16 mouse cellular contexts compared by ENCODE assay signal in the genomic region with DNA sequence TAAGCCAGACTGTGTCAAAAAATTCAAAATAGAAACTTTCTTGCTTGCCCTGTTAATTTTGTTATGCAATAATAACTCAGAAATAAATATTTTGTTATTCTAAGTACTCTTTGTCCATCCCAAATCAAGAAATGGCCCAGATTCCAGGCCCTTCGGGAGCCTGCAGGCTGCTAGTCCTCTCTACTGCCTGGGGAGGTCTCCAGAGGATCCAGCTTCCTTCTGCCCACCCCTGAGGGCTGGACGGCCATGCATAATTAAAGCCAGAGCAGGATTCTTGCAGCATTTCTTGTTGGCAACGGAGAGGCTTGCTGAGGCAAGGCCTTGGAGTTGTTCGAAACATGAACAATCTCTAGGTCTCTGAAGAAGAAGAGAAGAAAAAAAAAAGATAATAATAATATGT.
DNase-seq lines count a peak whose midpoint lies in the region; ATAC-seq and TF ChIP-seq lines count a peak whose summit lies in the region.
"Had no signal": no experiment of that assay in that cellular context is flagged by ENCODE, and none has a peak within 500 bp of the region (broad histone marks: within the 10 kb centered on the region; RNA-seq: fewer than 3 reads in every experiment).

No protein-coding gene starts in this region.

- no peak for TF ChIP-seq EP300 in lung, postnatal 0 days (IDR thresholded peaks at IDR 0.05)

- H3K9me3 ChIP-seq in lung, postnatal 0 days (ENCODE audit: low read length), result no peaks in the 10 kb centered on the region
- H3K9me3 ChIP-seq in hindbrain, embryonic 11.5 days (ENCODE audit: control insufficient read depth, low read length), result no peaks in the 10 kb centered on the region
- H3K9me3 ChIP-seq: hindbrain, embryonic 13.5 days had no signal

- ATAC-seq in lung, postnatal 0 days, result peak; percentile 56
- no peak for ATAC-seq in hindbrain, embryonic 11.5 days (ENCODE audit: low FRiP score)

- WGBS in lung, postnatal 0 days, result 69% methylated on average over 4 of the region's 4 CpGs
- WGBS in hindbrain, embryonic 11.5 days, result 54% methylated on average over 4 of the region's 4 CpGs

- peaks cover 6% of the 10 kb centered on the region; the same call in 1 of the 2 replicates for H3K4me1 ChIP-seq in lung, postnatal 0 days (ENCODE audit: insufficient read depth, low read depth, low read length)
- H3K4me1 ChIP-seq in hindbrain, embryonic 11.5 days (replicated peaks; ENCODE audit: control insufficient read depth, insufficient read depth, low read length), result no peaks in the 10 kb centered on the region; the same call in 1 of the 2 replicates

- no peak overlapping the region for H3K4me3 ChIP-seq in lung, postnatal 0 days (ENCODE audit: low read depth, low read length)
- no peak overlapping the region for H3K4me3 ChIP-seq in hindbrain, embryonic 11.5 days (ENCODE audit: low read depth, low read length)
- H3K4me3 ChIP-seq: erythroblast, embryonic 14.5 days; hindbrain, embryonic 13.5 days; myocyte had no signal

- no peak overlapping the region for H3K27ac ChIP-seq in lung, postnatal 0 days (ENCODE audit: low read length)
- no peak overlapping the region for H3K27ac ChIP-seq in hindbrain, embryonic 11.5 days (ENCODE audit: low read depth, low read length)
- H3K27ac ChIP-seq: hindbrain, embryonic 13.5 days had no signal

- DNase-seq in gastrocnemius, adult 18-20 months (ENCODE audit: low spot score), result peak; percentile 69
- DNase-seq in gastrocnemius, postnatal 10 days, result no peak
- peak; percentile 80 for DNase-seq in NIH3T3 (ENCODE audit: low read depth)
- DNase-seq in heart, adult 8-10 months (ENCODE audit: low spot score), result peak; percentile 58
- DNase-seq in lung, postnatal 0 days (ENCODE audit: low spot score), result peak; percentile 54
- no peak for DNase-seq in spleen, postnatal 14 days (ENCODE audit: low spot score in 2 of 2)
- no peak for DNase-seq in hindbrain, embryonic 11.5 days (ENCODE audit: low spot score)
- DNase-seq in MN1 (ENCODE audit: low spot score), result no peak
- DNase-seq: B cell, adult 2 months; cerebellum, postnatal 25 days; kidney, adult 8-10 months; spleen, adult 18-20 months had no signal

- H3K4me2 ChIP-seq in lung, postnatal 0 days (replicated peaks; ENCODE audit: low read depth, low read length), result no peak overlapping the region
- H3K4me2 ChIP-seq in hindbrain, embryonic 11.5 days (replicated peaks; ENCODE audit: low read depth, low read length), result no peak overlapping the region
- H3K4me2 ChIP-seq: hindbrain, embryonic 13.5 days had no signal

- H3K27me3 ChIP-seq in lung, postnatal 0 days (replicated peaks; ENCODE audit: insufficient read depth, low read length), result no peaks in the 10 kb centered on the region
- no peaks in the 10 kb centered on the region for H3K27me3 ChIP-seq in hindbrain, embryonic 11.5 days (ENCODE audit: control insufficient read depth, insufficient read depth, low read length)
- H3K27me3 ChIP-seq: hindbrain, embryonic 13.5 days had no signal

- H3K36me3 ChIP-seq in lung, postnatal 0 days (ENCODE audit: insufficient read depth, low read length), result no peaks in the 10 kb centered on the region
- H3K36me3 ChIP-seq in hindbrain, embryonic 11.5 days (ENCODE audit: control insufficient read depth, insufficient read depth, low read length), result no peaks in the 10 kb centered on the region
- H3K36me3 ChIP-seq: G1E; hindbrain, embryonic 13.5 days had no signal

- peak; percentile 18; the same call in 1 of the 2 replicates for TF ChIP-seq CTCF in lung, postnatal 0 days (IDR thresholded peaks at IDR 0.05)

- H3K9ac ChIP-seq in lung, postnatal 0 days (replicated peaks; ENCODE audit: low read depth), result no peak overlapping the region
- no peak overlapping the region for H3K9ac ChIP-seq in hindbrain, embryonic 11.5 days (ENCODE audit: low read depth, low read length)
- H3K9ac ChIP-seq: hindbrain, embryonic 13.5 days had no signal

Comparison
In these comparisons a context has a peak if more than half of its experiments do, and no peak if none do; other contexts are left out.
1. DNase-seq: peak in gastrocnemius, adult 18-20 months (single experiment), NIH3T3 (single experiment), heart, adult 8-10 months (single experiment) and lung, postnatal 0 days (single experiment); none in gastrocnemius, postnatal 10 days (single experiment), spleen, postnatal 14 days (0 of 2), hindbrain, embryonic 11.5 days (single experiment) and MN1 (single experiment).